Mouse (Mus musculus): ENCODE measurements around the gene Slco2a1. TPM values are rescaled to one million over a fixed set of nuclear protein-coding genes. Genes with fewer than 3 reads are reported as not detected.

The Slco2a1 gene
- polyA plus RNA-seq, 1 experiment from 2014 or later, result 11.2 TPM

DNA sequence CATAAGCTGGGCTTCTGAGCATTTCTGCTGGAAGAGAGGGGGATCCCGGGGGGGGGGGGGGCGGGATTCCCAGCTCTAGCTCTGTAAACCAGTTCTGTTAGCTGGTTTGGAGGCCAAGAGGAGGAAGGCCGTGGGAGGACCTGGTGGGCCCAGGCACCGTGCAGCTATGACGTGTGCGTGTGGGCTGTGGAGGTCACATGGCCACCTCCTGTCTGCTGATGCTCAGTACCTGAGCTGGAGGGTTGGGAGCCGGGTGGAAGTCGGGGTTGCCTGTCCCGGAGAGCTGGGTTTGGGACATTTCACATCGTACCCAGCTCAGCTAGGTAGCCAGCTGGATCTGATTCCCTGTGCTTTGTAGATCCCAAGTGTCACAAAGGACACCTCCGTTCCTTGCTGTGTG is 124.8 kb downstream of the Slco2a1 start:
- Histone ChIP-seq H3K4me3 (ENCODE audit: low read depth, low read length) (no peak overlapping the region), H3K27ac (ENCODE audit: low read depth) (no peak overlapping the region), H3K27me3 (ENCODE audit: insufficient read depth, low read length) (peaks cover 43% of the 10 kb centered on the region), H3K9me3 (ENCODE audit: low read length) (no peaks in the 10 kb centered on the region), H3K4me1 (ENCODE audit: insufficient read depth) (peaks cover 16% of the 10 kb centered on the region), H3K36me3 (replicated peaks; ENCODE audit: insufficient read depth, low read length) (no peaks in the 10 kb centered on the region), H3K9ac (replicated peaks) (no peak overlapping the region), H3K4me2 (ENCODE audit: low read depth, low read length) (no peak overlapping the region)
- no peak for DNase-seq
- TF ChIP-seq EP300 (IDR thresholded peaks at IDR 0.05; ENCODE audit: low read depth) (no peak), CTCF (IDR thresholded peaks at IDR 0.05; ENCODE audit: low read depth) (no peak)
- no peak for ATAC-seq
- 52% methylated on average over 9 of the region's 11 CpGs for WGBS (ENCODE audit: insufficient replicate concordance)

DNA sequence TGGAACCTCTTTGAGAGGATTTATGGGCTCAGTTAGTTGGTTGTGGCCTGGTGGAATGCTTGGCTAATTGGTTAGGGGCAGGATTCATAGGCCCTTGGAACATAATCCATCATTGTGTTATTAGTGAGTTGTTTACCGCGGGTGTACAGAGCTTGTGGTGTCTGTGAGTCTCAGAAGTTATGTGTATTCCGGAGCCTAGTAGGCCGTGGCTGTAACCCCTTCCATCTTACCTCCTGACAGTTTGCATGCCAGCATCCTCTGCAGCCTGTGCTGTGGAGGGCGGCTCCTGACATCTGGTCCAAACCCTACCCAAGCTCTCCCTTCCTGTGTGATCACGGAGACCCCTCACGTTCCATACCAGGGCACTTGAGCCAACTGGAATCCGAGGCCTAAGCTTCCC is 125.8 kb downstream of the Slco2a1 start:
- Histone ChIP-seq H3K4me1 (ENCODE audit: insufficient read depth) (peaks cover 14% of the 10 kb centered on the region), H3K36me3 (replicated peaks; ENCODE audit: insufficient read depth, low read length) (no peaks in the 10 kb centered on the region), H3K27ac (ENCODE audit: low read depth) (no peak overlapping the region), H3K9me3 (ENCODE audit: low read length) (no peaks in the 10 kb centered on the region), H3K4me3 (ENCODE audit: low read depth, low read length) (no peak overlapping the region), H3K9ac (replicated peaks) (no peak overlapping the region), H3K27me3 (ENCODE audit: insufficient read depth, low read length) (peaks cover 43% of the 10 kb centered on the region), H3K4me2 (ENCODE audit: low read depth, low read length) (no peak overlapping the region)
- DNase-seq (no peak), ATAC-seq (no peak)
- 84% methylated on average over 8 of the region's 8 CpGs for WGBS (ENCODE audit: insufficient replicate concordance)
- TF ChIP-seq CTCF (IDR thresholded peaks at IDR 0.05; ENCODE audit: low read depth) (no peak), EP300 (IDR thresholded peaks at IDR 0.05; ENCODE audit: low read depth) (no peak)

GRCm38 (mm10) chr9:103114901-103115300 is 126.4 kb downstream of the Slco2a1 start:
- Histone ChIP-seq H3K4me2 (ENCODE audit: low read depth, low read length) (no peak overlapping the region), H3K27ac (ENCODE audit: low read depth) (no peak overlapping the region), H3K9me3 (ENCODE audit: low read length) (no peaks in the 10 kb centered on the region), H3K4me3 (ENCODE audit: low read depth, low read length) (no peak overlapping the region), H3K36me3 (replicated peaks; ENCODE audit: insufficient read depth, low read length) (no peaks in the 10 kb centered on the region), H3K4me1 (ENCODE audit: insufficient read depth) (peaks cover 11% of the 10 kb centered on the region), H3K27me3 (ENCODE audit: insufficient read depth, low read length) (peaks cover 42% of the 10 kb centered on the region), H3K9ac (replicated peaks) (no peak overlapping the region)
- DNase-seq, result no peak
- TF ChIP-seq EP300 (IDR thresholded peaks at IDR 0.05; ENCODE audit: low read depth), result no peak
- TF ChIP-seq CTCF (IDR thresholded peaks at IDR 0.05; ENCODE audit: low read depth), result no peak
- WGBS (ENCODE audit: insufficient replicate concordance), result 80% methylated on average over 13 of the region's 13 CpGs
- no peak for ATAC-seq

- H3K4me1 ChIP-seq (ENCODE audit: insufficient read depth), result 0 out of 2 replicates have a peak, but pooled peaks cover 5% of the 10 kb centered on the region
- no peaks in the 10 kb centered on the region for H3K36me3 ChIP-seq (replicated peaks; ENCODE audit: insufficient read depth, low read length)
- no peak for DNase-seq
- no peak overlapping the region for H3K4me3 ChIP-seq (ENCODE audit: low read depth, low read length)
- H3K27ac ChIP-seq (ENCODE audit: low read depth), result no peak overlapping the region
- ATAC-seq, result no peak
- H3K9ac ChIP-seq (replicated peaks), result no peak overlapping the region
- 55% methylated on average over 4 of the region's 4 CpGs for WGBS (ENCODE audit: insufficient replicate concordance)
- H3K9me3 ChIP-seq (ENCODE audit: low read length), result no peaks in the 10 kb centered on the region
- no peak for TF ChIP-seq EP300 (IDR thresholded peaks at IDR 0.05; ENCODE audit: low read depth)
- TF ChIP-seq CTCF (IDR thresholded peaks at IDR 0.05; ENCODE audit: low read depth), result no peak
- H3K27me3 ChIP-seq (ENCODE audit: insufficient read depth, low read length), result peaks cover 22% of the 10 kb centered on the region
- no peak overlapping the region for H3K4me2 ChIP-seq (ENCODE audit: low read depth, low read length)
These were observed 128.4 kb downstream of the Slco2a1 start for GRCm38 (mm10) chr9:103116941-103117340.

- Histone ChIP-seq H3K4me1 (ENCODE audit: insufficient read depth) (0 out of 2 replicates have a peak, but pooled peaks cover under 1% of the 10 kb centered on the region), H3K36me3 (replicated peaks; ENCODE audit: insufficient read depth, low read length) (no peaks in the 10 kb centered on the region), H3K27me3 (ENCODE audit: insufficient read depth, low read length) (peaks cover 17% of the 10 kb centered on the region), H3K9me3 (ENCODE audit: low read length) (no peaks in the 10 kb centered on the region), H3K27ac (ENCODE audit: low read depth) (no peak overlapping the region), H3K9ac (replicated peaks) (no peak overlapping the region), H3K4me2 (ENCODE audit: low read depth, low read length) (no peak overlapping the region), H3K4me3 (ENCODE audit: low read depth, low read length) (no peak overlapping the region)
- DNase-seq, result no peak
- WGBS (ENCODE audit: insufficient replicate concordance), result 71% methylated on average over 5 of the region's 5 CpGs
- no peak for TF ChIP-seq CTCF (IDR thresholded peaks at IDR 0.05; ENCODE audit: low read depth)
- TF ChIP-seq EP300 (IDR thresholded peaks at IDR 0.05; ENCODE audit: low read depth), result no peak
- no peak for ATAC-seq
These were observed 129.0 kb downstream of the Slco2a1 start for GRCm38 (mm10) chr9:103117495-103117894.

- Histone ChIP-seq H3K4me1 (ENCODE audit: insufficient read depth) (no peaks in the 10 kb centered on the region), H3K36me3 (replicated peaks; ENCODE audit: insufficient read depth, low read length) (no peaks in the 10 kb centered on the region), H3K4me2 (ENCODE audit: low read depth, low read length) (no peak overlapping the region), H3K27ac (ENCODE audit: low read depth) (no peak overlapping the region), H3K27me3 (ENCODE audit: insufficient read depth, low read length) (peaks cover 12% of the 10 kb centered on the region), H3K4me3 (ENCODE audit: low read depth, low read length) (no peak overlapping the region), H3K9ac (replicated peaks) (no peak overlapping the region), H3K9me3 (ENCODE audit: low read length) (no peaks in the 10 kb centered on the region)
- DNase-seq (no peak), ATAC-seq (no peak)
- TF ChIP-seq EP300 (IDR thresholded peaks at IDR 0.05; ENCODE audit: low read depth) (no peak), CTCF (IDR thresholded peaks at IDR 0.05; ENCODE audit: low read depth) (no peak)
- whole genome bisulfite sequencing (ENCODE audit: insufficient replicate concordance), result 80% methylated on average over 8 of the region's 8 CpGs
These were observed 129.4 kb downstream of the Slco2a1 start for GRCm38 (mm10) chr9:103117951-103118350.

Measured in liver, postnatal 0 days (tissue).